Mouse (Mus musculus) ES-E14 (cell line): ENCODE results near the gene Slitrk6.

ENCODE experiments used
- MAFK ChIP-seq: IDR thresholded peaks from 2 replicates; pipeline ENCODE4 v1.6.1; 2014; ENCODE audit warnings: mild to moderate bottlenecking, low read depth, low read length, inconsistent platforms; ENCODE audit not compliant: insufficient read depth
- ZC3H11A ChIP-seq: IDR thresholded peaks from 2 replicates; pipeline ENCODE4 v1.6.1; 2012; ENCODE audit warnings: low read depth, mild to moderate bottlenecking, inconsistent platforms, low read length, borderline replicate concordance

- TF ChIP-seq MAFK, result no peak
- no peak for TF ChIP-seq ZC3H11A
Measured at GRCm38 (mm10) chr14:110754484-110755307, at the start of gene Slitrk6.
